Mouse (Mus musculus): ENCODE measurements around the gene Dok1. TPM values are rescaled to one million over a fixed set of nuclear protein-coding genes. Genes with fewer than 3 reads are reported as not detected.

The Dok1 gene
- polyA plus RNA-seq, 1 experiment, result 21.9 TPM

GRCm38 (mm10) chr6:83070311-83071219, 37.3 kb upstream of the Dok1 start:
- 4% methylated on average over 55 of the region's 58 CpGs for WGBS
- peaks cover 45% of the 10 kb centered on the region for H3K27me3 ChIP-seq (ENCODE audit: control insufficient read depth, insufficient read depth, low read length)
- TF ChIP-seq CTCF (IDR thresholded peaks at IDR 0.05; ENCODE audit: borderline replicate concordance, control insufficient read depth, extremely low read depth, insufficient read depth, low read length, poor library complexity) (no peak), POLR2A (IDR thresholded peaks at IDR 0.05; ENCODE audit: control insufficient read depth, extremely low read depth, insufficient read depth, low read length, poor library complexity) (no peak)
- H3K4me3 ChIP-seq (ENCODE audit: control insufficient read depth, insufficient read depth, low read length), result no peak overlapping the region
- no peak for DNase-seq
- H3K36me3 ChIP-seq (ENCODE audit: control insufficient read depth, insufficient read depth, low read length), result no peaks in the 10 kb centered on the region
- H3K4me1 ChIP-seq (replicated peaks; ENCODE audit: control insufficient read depth, insufficient read depth, low read length), result peaks cover 30% of the 10 kb centered on the region
- H3K27ac ChIP-seq (ENCODE audit: control insufficient read depth, insufficient read depth, low read length), result no peak overlapping the region

GRCm38 (mm10) chr6:83070247-83070310, 36.8 kb upstream of the Dok1 start, which contains the start of gene Tlx2:
Gene Tlx2 (minus strand): TSS chr6:83070293.
- Histone ChIP-seq H3K27ac (ENCODE audit: control insufficient read depth, insufficient read depth, low read length) (no peak within 1 kb of the TSS), H3K36me3 (ENCODE audit: control insufficient read depth, insufficient read depth, low read length) (no peaks in the 10 kb centered on the region), H3K4me1 (replicated peaks; ENCODE audit: control insufficient read depth, insufficient read depth, low read length) (peaks cover 30% of the 10 kb centered on the region), H3K27me3 (ENCODE audit: control insufficient read depth, insufficient read depth, low read length) (peaks cover 45% of the 10 kb centered on the region), H3K4me3 (ENCODE audit: control insufficient read depth, insufficient read depth, low read length) (no peak within 1 kb of the TSS)
- 4% methylated on average over 10 of the region's 10 CpGs for WGBS
- TF ChIP-seq POLR2A (IDR thresholded peaks at IDR 0.05; ENCODE audit: control insufficient read depth, extremely low read depth, insufficient read depth, low read length, poor library complexity) (no peak), CTCF (IDR thresholded peaks at IDR 0.05; ENCODE audit: borderline replicate concordance, control insufficient read depth, extremely low read depth, insufficient read depth, low read length, poor library complexity) (no peak)
- DNase-seq, result no peak

DNA sequence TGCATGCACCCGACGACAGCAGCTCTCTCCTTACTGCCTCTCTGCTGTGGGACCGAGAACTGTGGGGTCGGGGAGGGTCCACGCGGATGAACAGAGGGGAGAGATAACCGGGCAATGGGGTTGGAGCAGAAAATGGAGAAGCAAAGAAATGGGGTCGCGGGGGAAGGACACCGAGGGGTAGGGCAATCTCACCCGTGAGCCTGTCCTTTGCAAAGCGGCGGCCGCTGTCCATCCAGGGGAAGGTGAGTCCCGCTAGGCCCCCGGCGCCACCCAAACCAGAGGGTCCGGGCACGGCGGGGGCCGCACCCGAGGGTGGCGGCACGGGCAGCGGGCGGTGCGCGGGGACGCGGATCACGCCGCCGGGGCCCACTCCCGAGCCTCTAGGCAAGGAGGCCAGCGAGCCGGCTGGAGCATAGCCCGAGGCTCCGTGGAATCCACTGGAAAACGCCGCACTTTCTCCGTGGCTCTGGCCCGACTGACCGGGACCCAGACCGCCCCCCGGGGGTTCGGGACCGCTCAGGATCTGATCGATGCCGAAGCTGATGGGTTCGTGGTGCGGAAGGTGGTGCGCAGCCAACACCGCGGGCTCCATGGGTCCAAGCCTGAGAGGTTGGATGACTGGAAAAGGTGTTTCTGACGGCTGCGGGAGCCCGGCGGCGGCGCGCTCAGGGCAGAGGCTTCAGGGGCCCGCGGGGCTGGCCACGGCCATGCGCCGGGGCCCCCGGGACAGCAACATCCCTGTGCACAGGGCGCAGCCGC, 36.4 kb upstream of the Dok1 start:
- Histone ChIP-seq H3K4me1 (replicated peaks; ENCODE audit: control insufficient read depth, insufficient read depth, low read length) (peaks cover 30% of the 10 kb centered on the region), H3K27ac (ENCODE audit: control insufficient read depth, insufficient read depth, low read length) (no peak overlapping the region), H3K27me3 (ENCODE audit: control insufficient read depth, insufficient read depth, low read length) (peaks cover 45% of the 10 kb centered on the region), H3K36me3 (ENCODE audit: control insufficient read depth, insufficient read depth, low read length) (no peaks in the 10 kb centered on the region), H3K4me3 (ENCODE audit: control insufficient read depth, insufficient read depth, low read length) (no peak overlapping the region)
- no peak for TF ChIP-seq CTCF (IDR thresholded peaks at IDR 0.05; ENCODE audit: borderline replicate concordance, control insufficient read depth, extremely low read depth, insufficient read depth, low read length, poor library complexity)
- TF ChIP-seq POLR2A (IDR thresholded peaks at IDR 0.05; ENCODE audit: control insufficient read depth, extremely low read depth, insufficient read depth, low read length, poor library complexity), result no peak
- 5% methylated on average over 69 of the region's 69 CpGs for WGBS
- no peak for DNase-seq

- 3% methylated on average over 81 of the region's 81 CpGs for WGBS
- TF ChIP-seq CTCF (IDR thresholded peaks at IDR 0.05; ENCODE audit: borderline replicate concordance, control insufficient read depth, extremely low read depth, insufficient read depth, low read length, poor library complexity), result no peak
- TF ChIP-seq POLR2A (IDR thresholded peaks at IDR 0.05; ENCODE audit: control insufficient read depth, extremely low read depth, insufficient read depth, low read length, poor library complexity), result no peak
- no peak for DNase-seq
- Histone ChIP-seq H3K27ac (ENCODE audit: control insufficient read depth, insufficient read depth, low read length) (no peak overlapping the region), H3K27me3 (ENCODE audit: control insufficient read depth, insufficient read depth, low read length) (peaks cover 47% of the 10 kb centered on the region), H3K4me1 (replicated peaks; ENCODE audit: control insufficient read depth, insufficient read depth, low read length) (peaks cover 30% of the 10 kb centered on the region), H3K36me3 (ENCODE audit: control insufficient read depth, insufficient read depth, low read length) (no peaks in the 10 kb centered on the region), H3K4me3 (ENCODE audit: control insufficient read depth, insufficient read depth, low read length) (no peak overlapping the region)
Measured at GRCm38 (mm10) chr6:83068706-83069487, 35.6 kb upstream of the Dok1 start.

GRCm38 (mm10) chr6:83068221-83068620, 35.0 kb upstream of the Dok1 start:
- no peak for DNase-seq
- no peak overlapping the region for H3K27ac ChIP-seq (ENCODE audit: control insufficient read depth, insufficient read depth, low read length)
- H3K4me3 ChIP-seq (ENCODE audit: control insufficient read depth, insufficient read depth, low read length), result no peak overlapping the region
- H3K4me1 ChIP-seq (replicated peaks; ENCODE audit: control insufficient read depth, insufficient read depth, low read length), result peaks cover 30% of the 10 kb centered on the region
- no peaks in the 10 kb centered on the region for H3K36me3 ChIP-seq (ENCODE audit: control insufficient read depth, insufficient read depth, low read length)
- 63% methylated on average over 8 of the region's 8 CpGs for WGBS
- TF ChIP-seq POLR2A (IDR thresholded peaks at IDR 0.05; ENCODE audit: control insufficient read depth, extremely low read depth, insufficient read depth, low read length, poor library complexity), result no peak
- TF ChIP-seq CTCF (IDR thresholded peaks at IDR 0.05; ENCODE audit: borderline replicate concordance, control insufficient read depth, extremely low read depth, insufficient read depth, low read length, poor library complexity), result no peak
- peaks cover 47% of the 10 kb centered on the region for H3K27me3 ChIP-seq (ENCODE audit: control insufficient read depth, insufficient read depth, low read length)

DNA sequence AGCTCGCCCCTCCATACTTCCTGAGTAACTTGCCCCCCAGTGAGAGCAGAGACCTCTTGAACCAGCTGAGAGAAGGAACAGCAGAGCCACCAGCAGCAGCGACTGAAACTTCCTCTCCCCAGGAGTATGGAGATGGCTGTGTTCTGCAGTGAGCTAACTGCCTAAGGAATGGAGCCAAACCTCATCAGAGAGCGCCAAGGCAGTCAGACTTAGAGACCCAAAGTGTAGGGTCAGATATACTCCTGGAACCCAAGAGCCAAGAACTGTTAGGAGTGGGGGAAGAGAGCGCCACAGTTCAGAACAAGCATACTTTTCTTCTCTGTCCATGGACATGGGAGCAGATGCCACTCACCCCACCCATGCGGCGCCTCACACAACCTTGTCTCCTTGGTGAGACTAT, 33.2 kb upstream of the Dok1 start:
- H3K4me3 ChIP-seq (ENCODE audit: control insufficient read depth, insufficient read depth, low read length), result no peak overlapping the region
- peaks cover 38% of the 10 kb centered on the region for H3K27me3 ChIP-seq (ENCODE audit: control insufficient read depth, insufficient read depth, low read length)
- 35% methylated on average over 6 of the region's 6 CpGs for WGBS
- no peak overlapping the region for H3K27ac ChIP-seq (ENCODE audit: control insufficient read depth, insufficient read depth, low read length)
- peaks cover 30% of the 10 kb centered on the region for H3K4me1 ChIP-seq (replicated peaks; ENCODE audit: control insufficient read depth, insufficient read depth, low read length)
- no peak for DNase-seq
- TF ChIP-seq POLR2A (IDR thresholded peaks at IDR 0.05; ENCODE audit: control insufficient read depth, extremely low read depth, insufficient read depth, low read length, poor library complexity) (no peak), CTCF (IDR thresholded peaks at IDR 0.05; ENCODE audit: borderline replicate concordance, control insufficient read depth, extremely low read depth, insufficient read depth, low read length, poor library complexity) (no peak)
- H3K36me3 ChIP-seq (ENCODE audit: control insufficient read depth, insufficient read depth, low read length), result no peaks in the 10 kb centered on the region

Data from thymus, adult 2 months (tissue).